Mouse (Mus musculus): ENCODE results near the gene Gm20388. TPM values are rescaled to one million over a fixed set of nuclear protein-coding genes. Genes with fewer than 3 reads are reported as not detected.
"Not testable (repeated sequence)": the region's sequence is repeated elsewhere in the genome, so short reads cannot be mapped to it uniquely, and the experiment has no call there.

The Gm20388 gene
- polyA plus RNA-seq, 1 experiment = not detected

DNA sequence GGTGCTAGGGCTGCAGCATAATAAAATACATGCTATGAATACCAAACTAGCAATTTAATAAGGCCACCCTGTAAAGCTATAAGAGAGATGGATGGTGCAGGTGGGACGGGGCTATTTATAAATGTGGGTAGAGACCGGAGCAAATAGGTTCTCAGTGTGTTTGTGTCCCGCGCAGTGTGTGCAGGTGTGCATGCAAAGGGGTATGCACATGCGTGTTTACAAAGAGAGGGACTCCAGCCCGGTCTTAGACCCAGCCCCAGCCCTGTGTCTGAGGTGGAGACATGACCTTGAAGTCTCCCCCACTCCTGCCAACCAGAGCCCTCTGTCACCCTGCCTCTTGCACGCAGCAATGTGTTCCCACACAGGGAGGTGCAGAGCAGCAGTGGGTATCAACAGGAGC is 4245.7 kb downstream of the Gm20388 start:
- no peak overlapping the region for H3K4me3 ChIP-seq (ENCODE audit: insufficient read depth, low read depth, low read length)
- no peaks in the 10 kb centered on the region for H3K4me1 ChIP-seq (ENCODE audit: control insufficient read depth, insufficient read depth, low read length)
- no peak overlapping the region for H3K27ac ChIP-seq (ENCODE audit: insufficient read depth, low read depth, low read length)
- TF ChIP-seq CTCF (IDR thresholded peaks at IDR 0.05; ENCODE audit: insufficient read depth, low read depth, low read length) (no peak), POLR2A (IDR thresholded peaks at IDR 0.05; ENCODE audit: insufficient read depth, low read depth, low read length) (no peak)
- WGBS = 87% methylated on average over 7 of the region's 7 CpGs

DNA sequence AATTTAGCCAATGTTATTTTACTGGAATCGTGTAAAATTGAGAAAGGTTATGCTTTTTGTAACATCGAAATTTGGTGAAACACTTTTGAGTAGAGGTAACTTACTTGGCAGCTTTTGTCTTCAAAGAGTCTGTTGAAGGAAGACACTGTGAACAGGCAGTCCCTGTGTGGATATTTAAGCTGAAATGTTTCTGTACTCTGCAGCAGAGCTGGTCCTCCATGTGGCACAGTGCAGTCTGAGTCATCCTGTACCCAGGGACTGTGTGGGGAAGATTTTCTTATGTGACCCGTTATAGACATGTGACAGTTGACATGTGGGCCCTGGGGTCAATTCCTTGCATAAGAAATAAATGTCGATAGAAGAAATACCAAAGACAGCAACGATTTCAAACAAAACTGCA is 4251.0 kb downstream of the Gm20388 start:
- Histone ChIP-seq H3K4me3 (ENCODE audit: insufficient read depth, low read depth, low read length) (no peak overlapping the region), H3K4me1 (ENCODE audit: control insufficient read depth, insufficient read depth, low read length) (no peaks in the 10 kb centered on the region), H3K27ac (ENCODE audit: insufficient read depth, low read depth, low read length) (no peak overlapping the region)
- TF ChIP-seq CTCF (IDR thresholded peaks at IDR 0.05; ENCODE audit: insufficient read depth, low read depth, low read length) = no peak
- TF ChIP-seq POLR2A (IDR thresholded peaks at IDR 0.05; ENCODE audit: insufficient read depth, low read depth, low read length) = no peak
- WGBS = 80% methylated on average over 5 of the region's 5 CpGs

DNA sequence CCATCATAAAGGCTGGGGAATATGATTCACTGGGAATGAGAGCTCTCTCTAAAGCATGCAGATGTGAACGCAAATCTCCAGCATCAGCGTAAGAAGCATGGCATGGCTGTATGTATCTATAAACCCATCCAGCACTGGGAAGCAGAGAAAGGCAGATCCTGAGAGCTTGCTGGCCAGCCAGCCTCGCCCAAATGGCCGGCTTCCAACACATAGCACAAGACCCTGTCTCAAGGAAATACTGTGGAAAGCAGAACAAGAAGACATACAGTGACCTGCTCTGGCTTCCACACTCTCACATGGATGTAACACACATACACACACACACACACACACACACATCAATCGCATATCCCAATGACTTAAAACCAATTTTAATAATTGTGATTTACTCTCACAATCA is 4252.6 kb downstream of the Gm20388 start:
- whole genome bisulfite sequencing = 88% methylated on average over 5 of the region's 5 CpGs

DNA sequence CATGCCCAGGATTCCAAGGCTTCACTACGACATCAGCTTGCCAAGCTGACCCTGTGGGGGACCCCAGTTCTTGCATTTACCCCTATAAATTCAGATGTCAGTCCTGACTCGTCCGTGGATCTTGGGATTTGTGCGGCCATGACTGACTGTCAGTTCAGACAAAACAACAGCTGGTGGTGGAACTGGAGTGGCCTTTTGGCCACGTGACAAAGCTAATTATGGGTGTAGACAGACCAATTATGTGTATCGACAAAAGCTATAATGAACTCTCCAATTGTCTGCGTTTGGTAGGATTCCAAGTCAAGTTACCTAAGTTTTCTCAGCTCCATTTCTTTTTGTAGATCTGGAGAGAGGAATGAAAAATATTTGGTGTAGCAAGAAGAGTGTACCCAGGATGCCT is 4259.1 kb downstream of the Gm20388 start:
- Histone ChIP-seq H3K27ac (ENCODE audit: insufficient read depth, low read depth, low read length) (no peak overlapping the region), H3K4me1 (ENCODE audit: control insufficient read depth, insufficient read depth, low read length) (0 out of 2 replicates have a peak, but pooled peaks cover 6% of the 10 kb centered on the region), H3K4me3 (ENCODE audit: insufficient read depth, low read depth, low read length) (no peak overlapping the region)
- WGBS = 56% methylated on average over 7 of the region's 7 CpGs
- no peak for TF ChIP-seq CTCF (IDR thresholded peaks at IDR 0.05; ENCODE audit: insufficient read depth, low read depth, low read length)
- no peak for TF ChIP-seq POLR2A (IDR thresholded peaks at IDR 0.05; ENCODE audit: insufficient read depth, low read depth, low read length)

More for the DNA sequence above, 4252.6 kb downstream of the Gm20388 start:
- Histone ChIP-seq H3K27ac (ENCODE audit: insufficient read depth, low read depth, low read length) (no peak overlapping the region), H3K4me1 (ENCODE audit: control insufficient read depth, insufficient read depth, low read length) (no peaks in the 10 kb centered on the region), H3K4me3 (ENCODE audit: insufficient read depth, low read depth, low read length) (no peak overlapping the region)
- no peak for TF ChIP-seq CTCF (IDR thresholded peaks at IDR 0.05; ENCODE audit: insufficient read depth, low read depth, low read length)
- no peak for TF ChIP-seq POLR2A (IDR thresholded peaks at IDR 0.05; ENCODE audit: insufficient read depth, low read depth, low read length)

DNA sequence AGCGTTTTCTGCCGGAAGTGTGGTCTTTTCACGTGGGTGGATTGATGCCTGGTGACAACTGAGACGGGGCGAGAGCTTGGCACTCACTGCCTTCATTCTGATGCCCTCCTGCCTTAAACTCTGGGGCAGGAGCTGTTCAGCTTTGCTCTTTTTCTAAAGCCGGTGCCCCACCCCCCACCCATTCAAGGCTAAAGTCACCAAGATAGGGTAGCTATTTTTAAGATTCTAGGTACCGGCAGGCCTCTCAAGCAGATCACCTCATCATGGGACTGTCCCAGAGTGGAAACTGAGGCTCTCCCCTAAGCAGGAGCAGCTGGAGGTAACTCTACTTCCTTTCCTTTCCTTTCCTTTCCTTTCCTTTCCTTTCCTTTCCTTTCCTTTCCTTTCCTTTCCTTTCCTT is 4260.0 kb downstream of the Gm20388 start:
- Histone ChIP-seq H3K4me1 (ENCODE audit: control insufficient read depth, insufficient read depth, low read length) (peaks cover 7% of the 10 kb centered on the region; the same call in 1 of the 2 replicates), H3K4me3 (ENCODE audit: insufficient read depth, low read depth, low read length) (no peak overlapping the region), H3K27ac (ENCODE audit: insufficient read depth, low read depth, low read length) (no peak overlapping the region)
- TF ChIP-seq CTCF (IDR thresholded peaks at IDR 0.05; ENCODE audit: insufficient read depth, low read depth, low read length) (no peak), POLR2A (IDR thresholded peaks at IDR 0.05; ENCODE audit: insufficient read depth, low read depth, low read length) (no peak)
- 80% methylated on average over 7 of the region's 7 CpGs for WGBS

DNA sequence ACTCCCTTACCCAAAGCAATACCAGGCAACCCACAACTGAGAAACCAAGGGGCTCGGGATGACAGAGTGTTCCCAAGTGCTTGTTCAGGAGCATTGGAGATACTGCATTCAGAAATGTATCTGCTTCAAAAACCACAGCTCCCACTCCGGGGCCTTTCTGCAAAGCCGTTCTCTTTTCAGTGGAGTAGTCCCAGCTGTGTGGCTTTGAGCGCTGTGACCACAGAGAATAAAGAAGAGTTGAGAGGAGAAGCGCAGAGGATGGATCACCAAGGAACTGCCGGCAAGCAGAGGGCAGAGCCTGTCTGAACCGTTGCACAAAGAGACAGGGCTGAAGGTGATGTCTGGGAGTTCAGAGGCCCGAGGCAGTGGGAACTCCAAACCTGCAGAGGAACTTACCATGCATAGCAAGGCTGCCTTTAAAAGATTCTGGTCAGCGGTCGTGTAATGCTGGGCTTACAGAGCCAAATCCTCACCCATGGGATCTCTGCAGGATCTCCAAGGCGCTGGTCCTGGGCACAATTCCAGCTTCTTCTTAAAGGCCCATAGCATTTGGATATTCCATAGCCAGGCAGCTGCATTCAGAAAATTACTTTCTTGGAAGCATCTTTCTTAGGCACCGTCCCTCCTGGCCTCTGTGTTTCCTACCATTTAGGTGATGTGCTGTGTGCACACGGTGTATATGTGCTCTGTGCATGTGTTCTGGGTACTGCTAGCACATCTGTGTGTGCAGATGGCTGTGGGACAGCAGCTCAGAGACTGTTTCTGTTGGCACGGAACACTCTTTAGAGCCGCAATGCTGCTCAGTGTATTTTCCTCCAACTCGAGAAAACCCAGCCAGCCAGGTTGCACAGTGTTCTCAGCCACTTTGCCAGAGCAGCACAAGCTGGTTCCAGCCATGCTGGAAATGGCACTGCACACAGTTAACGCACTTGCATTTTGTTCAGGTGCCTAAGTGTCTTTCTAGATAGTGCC is 4261.2 kb downstream of the Gm20388 start:
- Histone ChIP-seq H3K27ac (ENCODE audit: insufficient read depth, low read depth, low read length) (no peak overlapping the region), H3K4me1 (ENCODE audit: control insufficient read depth, insufficient read depth, low read length) (peaks cover 11% of the 10 kb centered on the region), H3K4me3 (ENCODE audit: insufficient read depth, low read depth, low read length) (no peak overlapping the region)
- 50% methylated on average over 17 of the region's 17 CpGs for WGBS
- TF ChIP-seq POLR2A (IDR thresholded peaks at IDR 0.05; ENCODE audit: insufficient read depth, low read depth, low read length) (no peak), CTCF (IDR thresholded peaks at IDR 0.05; ENCODE audit: insufficient read depth, low read depth, low read length) (no peak)

DNA sequence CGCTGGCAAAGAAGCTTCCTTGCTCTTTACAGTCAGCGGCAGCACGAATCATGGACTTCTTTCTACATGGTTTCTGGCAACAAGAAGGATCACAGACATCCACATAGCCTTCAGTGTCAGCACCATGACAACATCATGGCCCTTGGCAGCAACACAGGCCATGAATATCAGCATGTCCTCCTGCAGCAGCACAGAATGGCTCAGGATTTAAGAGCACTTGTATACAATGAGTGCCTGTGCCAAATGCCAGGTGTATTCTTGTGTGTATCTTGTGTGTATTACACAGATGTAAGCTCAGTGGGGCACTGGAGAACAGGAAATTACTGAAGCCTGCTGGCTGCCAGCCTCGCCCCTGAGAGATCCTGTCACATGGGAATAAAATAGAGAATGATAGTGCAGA is 4263.0 kb downstream of the Gm20388 start:
- whole genome bisulfite sequencing = 70% methylated on average over 4 of the region's 4 CpGs
- H3K4me1 ChIP-seq (ENCODE audit: control insufficient read depth, insufficient read depth, low read length) = peaks cover 11% of the 10 kb centered on the region
- TF ChIP-seq CTCF (IDR thresholded peaks at IDR 0.05; ENCODE audit: insufficient read depth, low read depth, low read length) = no peak
- TF ChIP-seq POLR2A (IDR thresholded peaks at IDR 0.05; ENCODE audit: insufficient read depth, low read depth, low read length) = no peak

DNA sequence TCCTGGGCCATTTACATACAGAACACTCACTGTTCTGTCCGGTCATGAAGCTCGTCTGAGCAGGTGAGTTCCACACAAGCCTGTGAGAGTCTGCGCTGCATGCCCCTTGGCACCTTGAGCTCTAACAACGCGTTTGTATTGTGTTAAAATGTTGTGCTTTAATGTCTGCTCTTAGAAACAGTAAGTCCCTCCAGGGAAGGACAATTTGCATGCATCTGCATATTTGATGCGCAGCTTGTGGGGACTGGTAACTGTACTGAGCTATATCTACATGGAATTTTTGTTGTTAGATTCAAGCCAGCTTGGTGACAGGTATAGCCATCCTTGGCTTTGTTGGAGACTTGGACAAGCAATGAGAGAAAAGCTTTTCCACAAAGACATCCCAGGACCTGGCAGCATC is 4265.5 kb downstream of the Gm20388 start:
- 76% methylated on average over 6 of the region's 6 CpGs for WGBS
- Histone ChIP-seq H3K4me3 (ENCODE audit: insufficient read depth, low read depth, low read length) (no peak overlapping the region), H3K27ac (ENCODE audit: insufficient read depth, low read depth, low read length) (no peak overlapping the region), H3K4me1 (ENCODE audit: control insufficient read depth, insufficient read depth, low read length) (peaks cover 11% of the 10 kb centered on the region)
- TF ChIP-seq CTCF (IDR thresholded peaks at IDR 0.05; ENCODE audit: insufficient read depth, low read depth, low read length) (no peak), POLR2A (IDR thresholded peaks at IDR 0.05; ENCODE audit: insufficient read depth, low read depth, low read length) (no peak)

More for the DNA sequence above, 4263.0 kb downstream of the Gm20388 start:
- Histone ChIP-seq H3K27ac (ENCODE audit: insufficient read depth, low read depth, low read length) (no peak overlapping the region; the same call in 1 of the 2 replicates), H3K4me3 (ENCODE audit: insufficient read depth, low read depth, low read length) (no peak overlapping the region)

DNA sequence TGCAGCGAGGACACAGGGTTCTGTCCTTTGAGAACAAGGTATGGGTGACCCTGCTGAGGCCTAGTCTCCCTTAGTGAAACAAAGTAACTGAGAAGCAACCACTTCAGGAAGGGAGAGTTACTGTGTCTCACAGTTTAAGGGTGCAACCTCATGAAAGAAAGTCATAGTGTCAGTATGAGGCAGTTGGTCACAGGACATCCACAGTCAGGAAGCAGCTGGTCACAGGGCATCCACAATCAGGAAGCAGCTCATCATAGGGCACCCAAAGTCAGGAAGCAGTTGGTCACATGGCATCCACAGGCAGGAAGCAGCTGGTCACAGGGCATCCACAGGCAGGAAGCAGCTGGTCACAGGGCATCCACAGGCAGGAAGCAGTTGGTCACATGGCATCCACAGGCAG is 4266.5 kb downstream of the Gm20388 start:
- not testable (repeated sequence) for H3K4me3 ChIP-seq (ENCODE audit: insufficient read depth, low read depth, low read length); H3K27ac ChIP-seq (ENCODE audit: insufficient read depth, low read depth, low read length); H3K4me1 ChIP-seq (ENCODE audit: control insufficient read depth, insufficient read depth, low read length)
- whole genome bisulfite sequencing = 86% methylated on average over 1 of the region's 1 CpGs

All from olfactory bulb, adult 2 months (tissue).